Mouse (Mus musculus) fat pad, adult 2 months (tissue): ENCODE measurements at regions not wholly inside any gene's neighbourhood (a gene's known extent, or its start where the extent isn't known, plus 50 kb on each side); places are given as distances from the start of the nearest gene placed in this dataset.

Experiments used
- DNase-seq: peaks from one replicate; pipeline ENCODE4 v3.0.0-alpha.2; 2011; ENCODE audit warnings: low read depth, low spot score; ENCODE audit errors: extremely low read depth

GRCm38 (mm10) chr4:98201102-98201501, 182.0 kb downstream of the Tm2d1 start:
- no peak for DNase-seq

- DNase-seq = no peak
These were observed 182.4 kb downstream of the Tm2d1 start for GRCm38 (mm10) chr4:98200701-98201100.

GRCm38 (mm10) chr4:98190318-98190717, 192.8 kb downstream of the Tm2d1 start:
- DNase-seq = no peak

- no peak for DNase-seq
These were observed 193.2 kb downstream of the Tm2d1 start for GRCm38 (mm10) chr4:98189894-98190293.

GRCm38 (mm10) chr4:98188944-98189343, 194.2 kb downstream of the Tm2d1 start:
- no peak for DNase-seq

GRCm38 (mm10) chr4:98187038-98187437, 196.1 kb downstream of the Tm2d1 start:
- DNase-seq = no peak

- DNase-seq = no peak
These were observed 201.1 kb downstream of the Tm2d1 start for GRCm38 (mm10) chr4:98182053-98182355.

GRCm38 (mm10) chr4:98181185-98182052, 201.7 kb downstream of the Tm2d1 start:
- no peak for DNase-seq

GRCm38 (mm10) chr4:98180336-98180735, 202.8 kb downstream of the Tm2d1 start:
- DNase-seq = no peak
